Comparison of ENCODE assay signal across 8 mouse cellular contexts in genomic region chr6:13413768-13414167, GRCm38 (mm10).
DNase-seq lines count a peak whose midpoint lies in the region.

No protein-coding gene starts in this region.

- DNase-seq in heart, postnatal 4 days = peak; percentile 36
- no peak for DNase-seq in heart, adult 11 months
- peak; percentile 17 for DNase-seq in right cerebral cortex, adult 18-20 months
- DNase-seq in right cerebral cortex, postnatal 36 days (ENCODE audit: low spot score in 2 of 2) = no peak
- peak; percentile 14 to 24 for DNase-seq in cerebellum, postnatal 36 days
- peak; percentile 12 for DNase-seq in mesoderm, embryonic 11.5 days (ENCODE audit: low read depth, low spot score)
- DNase-seq in spleen, postnatal 4 days (ENCODE audit: low spot score in 2 of 2) = no peak
- no peak for DNase-seq in thymus, adult 18-20 months

Comparison
In these comparisons a context has a peak if more than half of its experiments do, and no peak if none do; other contexts are left out.
1. DNase-seq: peak in heart, postnatal 4 days (single experiment), right cerebral cortex, adult 18-20 months (single experiment), cerebellum, postnatal 36 days (2 of 2) and mesoderm, embryonic 11.5 days (single experiment); none in heart, adult 11 months (single experiment), right cerebral cortex, postnatal 36 days (0 of 2), spleen, postnatal 4 days (0 of 2) and thymus, adult 18-20 months (0 of 2).